Mouse (Mus musculus) bone marrow, adult 2 months (tissue): ENCODE data around the gene Creb5.

Experiments used
- CTCF ChIP-seq: fragments of 200-500 bp; IDR thresholded peaks from 2 replicates; pipeline ENCODE4 v1.5.1; 2011; ENCODE audit warnings: low read length, control low read depth; ENCODE audit not compliant: control insufficient read depth, insufficient read depth
- POLR2A ChIP-seq: fragments of 200-500 bp; IDR thresholded peaks from 2 replicates; pipeline ENCODE4 v1.6.1; 2011; ENCODE audit warnings: low read depth, mild to moderate bottlenecking, control low read depth, low read length, borderline replicate concordance; ENCODE audit not compliant: control insufficient read depth

- TF ChIP-seq POLR2A (no peak), CTCF (no peak)
Observed at GRCm38 (mm10) chr6:53696921-53697320, 409.9 kb downstream of the Creb5 start.
